Mouse (Mus musculus) megakaryocyte, embryonic 14.5 days (primary cell): ENCODE measurements at regions not wholly inside any gene's neighbourhood (a gene's known extent, or its start where the extent isn't known, plus 50 kb on each side); places are given as distances from the start of the nearest gene placed in this dataset.

ENCODE experiments used
- FLI1 ChIP-seq: IDR thresholded peaks from 2 replicates; pipeline ENCODE4 v1.6.1; 2012; ENCODE audit warnings: low read length, inconsistent platforms, mixed read lengths
- GATA1 ChIP-seq: IDR thresholded peaks from 3 replicates; pipeline ENCODE4 v1.6.1; 2012; ENCODE audit warnings: mixed read lengths, low read length, inconsistent platforms, borderline replicate concordance

GRCm38 (mm10) chr4:124005626-124006315 is 87.9 kb upstream of the 4930535I16Rik start:
- TF ChIP-seq GATA1 (no peak), FLI1 (no peak)
